Mouse (Mus musculus): ENCODE data around the gene Zfp663.

Gene Zfp663

GRCm38 (mm10) chr2:165370348-165370747 is 1.8 kb upstream of the Zfp663 start:
- CTCF ChIA-PET, result no interaction called here

GRCm38 (mm10) chr2:165367868-165368439 is 575 bp downstream of the Zfp663 start:
- CTCF ChIA-PET, result no interaction called here

- CTCF ChIA-PET, result no interaction called here
These were observed 1.4 kb downstream of the Zfp663 start for GRCm38 (mm10) chr2:165367047-165367520.

GRCm38 (mm10) chr2:165364334-165365091 is 4.0 kb downstream of the Zfp663 start:
- CTCF ChIA-PET, result no interaction called here

- CTCF ChIA-PET, result no interaction called here
These were observed 5.2 kb downstream of the Zfp663 start for GRCm38 (mm10) chr2:165363282-165363681.

GRCm38 (mm10) chr2:165360861-165361260 is 7.7 kb downstream of the Zfp663 start:
- CTCF ChIA-PET, result interaction anchor here (0.6 to 0.7 kb wide), 2 partner anchors 32 to 287 kb away, joined by 3 to 4 read pairs; no protein-coding TSS in a partner anchor

GRCm38 (mm10) chr2:165351828-165352513 is 16.6 kb downstream of the Zfp663 start:
- CTCF ChIA-PET, result no interaction called here

- CTCF ChIA-PET, result no interaction called here
These were observed 19.1 kb downstream of the Zfp663 start for GRCm38 (mm10) chr2:165349466-165349865.

GRCm38 (mm10) chr2:165346180-165346579 is 22.3 kb downstream of the Zfp663 start:
- CTCF ChIA-PET, result no interaction called here

GRCm38 (mm10) chr2:165337191-165337590 is 31.3 kb downstream of the Zfp663 start:
- CTCF ChIA-PET, result interaction anchor here (1.1 kb wide), 1 partner anchor 262 kb away, joined by 5 read pairs; no protein-coding TSS in a partner anchor

- CTCF ChIA-PET, result no interaction called here
These were observed 35.8 kb downstream of the Zfp663 start for GRCm38 (mm10) chr2:165332610-165333210.

GRCm38 (mm10) chr2:165329703-165330102 is 38.8 kb downstream of the Zfp663 start:
- CTCF ChIA-PET, result interaction anchor here (0.7 to 1.1 kb wide), 2 partner anchors 31 to 363 kb away, joined by 3 read pairs; no protein-coding TSS in a partner anchor

- CTCF ChIA-PET, result interaction anchor here (1.1 kb wide), 1 partner anchor 32 kb away, joined by 3 read pairs; no protein-coding TSS in a partner anchor
These were observed 39.8 kb downstream of the Zfp663 start for GRCm38 (mm10) chr2:165328746-165329145.

GRCm38 (mm10) chr2:165327386-165327785 is 41.1 kb downstream of the Zfp663 start:
- CTCF ChIA-PET, result interaction anchor here (0.5 to 0.6 kb wide), 2 partner anchors 8 to 675 kb away, joined by 3 read pairs; no protein-coding TSS in a partner anchor

GRCm38 (mm10) chr2:165326304-165327190 is 42.0 kb downstream of the Zfp663 start, which contains the start of gene Elmo2:
Elmo2 (minus strand) TSS chr2:165326479.
- CTCF ChIA-PET, result interaction anchor here (0.5 to 0.6 kb wide), 2 partner anchors 9 to 676 kb away, joined by 3 read pairs; no protein-coding TSS in a partner anchor

- CTCF ChIA-PET, result no interaction called here
These were observed 42.8 kb downstream of the Zfp663 start for GRCm38 (mm10) chr2:165325521-165326303.

- CTCF ChIA-PET, result interaction anchor here (0.6 kb wide), 1 partner anchor 38 kb away, joined by 5 read pairs; no protein-coding TSS in a partner anchor
These were observed 44.6 kb downstream of the Zfp663 start for GRCm38 (mm10) chr2:165323928-165324327.

- CTCF ChIA-PET, result interaction anchor here (0.6 kb wide), 1 partner anchor 38 kb away, joined by 5 read pairs; no protein-coding TSS in a partner anchor
These were observed 45.0 kb downstream of the Zfp663 start for GRCm38 (mm10) chr2:165323484-165323883.

- CTCF ChIA-PET, result interaction anchor here (0.5 to 1.0 kb wide), 2 partner anchors 17 to 47 kb away, joined by 3 read pairs; no protein-coding TSS in a partner anchor
These were observed 46.4 kb downstream of the Zfp663 start for GRCm38 (mm10) chr2:165321981-165322735.
